Mouse (Mus musculus): ENCODE measurements around the gene Gm49396. TPM values are rescaled to one million over a fixed set of nuclear protein-coding genes. Genes with fewer than 3 reads are reported as not detected.

The Gm49396 gene
- total RNA-seq, 2 experiments from 2014 or later, result 1.4 to 1.9 TPM

DNA sequence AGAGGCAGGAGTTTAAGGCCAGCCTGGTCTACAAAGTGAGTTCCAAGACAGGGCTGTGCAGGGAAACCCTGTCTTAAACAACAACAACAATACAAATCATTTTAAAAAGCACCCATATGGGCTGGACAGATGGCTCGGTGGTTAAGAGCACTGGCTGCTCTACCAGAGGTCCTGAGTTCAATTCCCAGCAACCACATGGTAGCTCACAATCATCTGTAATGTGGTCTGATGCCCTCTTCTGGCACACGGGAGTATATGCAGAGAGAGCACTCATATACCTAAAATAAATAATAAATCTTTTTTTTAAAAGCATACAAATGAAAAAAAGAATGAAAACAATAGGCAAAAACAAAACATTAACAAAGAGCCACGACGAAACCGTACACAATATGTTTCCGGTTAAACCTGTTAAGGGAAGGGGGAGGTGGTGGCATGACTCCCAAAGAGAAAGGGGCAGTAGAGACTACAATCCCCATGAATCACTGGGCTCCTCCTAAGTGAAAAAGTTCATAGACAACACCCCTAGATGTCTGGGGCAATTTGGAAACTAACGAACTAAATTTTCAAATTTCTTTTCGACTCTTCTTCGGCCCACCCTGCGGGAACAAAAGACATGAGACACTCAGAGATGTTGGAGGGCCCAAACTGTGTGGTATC is 11.6 kb upstream of the Gm49396 start:
- intact Hi-C loops (cut with DNase I), result no loop called here

DNA sequence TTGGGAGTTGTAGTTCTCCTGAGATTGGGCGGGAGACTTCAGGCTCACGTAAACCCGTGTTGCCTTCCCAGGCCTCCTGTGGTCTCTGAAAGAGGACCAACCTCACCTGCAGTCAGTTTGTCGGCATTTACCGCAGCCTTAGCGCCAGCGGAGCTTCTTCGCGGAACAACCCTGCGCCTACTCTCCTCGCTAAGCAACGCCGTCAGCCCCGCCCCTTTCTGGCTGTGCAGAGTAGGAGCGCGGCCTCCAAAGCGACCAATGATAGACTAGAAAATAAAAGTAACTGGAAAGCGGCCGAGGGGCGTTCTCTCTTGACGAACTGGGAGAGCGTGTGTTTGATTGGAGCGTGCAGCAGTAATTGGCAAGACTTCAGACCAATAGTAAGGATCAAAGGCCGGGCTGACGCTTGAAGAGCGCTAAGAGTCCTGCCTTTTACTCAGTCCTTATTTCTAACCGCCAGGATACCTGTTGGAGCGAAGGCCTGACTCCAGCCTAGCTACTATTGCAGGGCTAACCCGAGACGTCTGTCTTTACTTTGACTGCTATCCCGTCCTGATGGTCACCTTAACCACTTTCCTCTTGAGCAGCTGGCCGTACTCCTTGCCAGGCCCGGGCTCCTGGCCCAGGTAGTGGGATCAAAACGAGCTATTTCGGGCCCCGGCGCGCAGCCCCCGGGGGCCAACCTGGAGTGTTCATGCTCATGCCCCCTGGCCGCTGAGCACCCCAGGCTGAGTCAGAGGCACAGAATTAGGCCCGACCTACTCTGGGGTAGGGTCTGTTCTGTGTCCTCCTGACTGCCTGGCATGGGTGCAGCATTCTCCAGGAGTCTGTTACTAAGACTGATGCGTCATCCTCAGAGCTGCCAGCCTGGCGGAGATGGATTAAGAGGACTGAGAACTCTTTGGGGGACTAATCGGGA is 10.8 kb upstream of the Gm49396 start, which contains the start of the genes Hspb6 and Proser3:
TSS of gene Hspb6 (plus strand) at position 77 of the 919 bp plus-strand sequence.
TSS of gene Proser3 (minus strand) at position 198 of the 919 bp plus-strand sequence.
- peak; percentile 95 for DNase-seq (ENCODE audit: low spot score)
- intact Hi-C loops (cut with DNase I), result no loop called here

More for the DNA sequence above, 11.6 kb upstream of the Gm49396 start:
- DNase-seq (ENCODE audit: low spot score), result no peak

- intact Hi-C loops (cut with DNase I), result no loop called here
Observed at GRCm38 (mm10) chr7:30553021-30553589, 10.0 kb upstream of the Gm49396 start.

DNA sequence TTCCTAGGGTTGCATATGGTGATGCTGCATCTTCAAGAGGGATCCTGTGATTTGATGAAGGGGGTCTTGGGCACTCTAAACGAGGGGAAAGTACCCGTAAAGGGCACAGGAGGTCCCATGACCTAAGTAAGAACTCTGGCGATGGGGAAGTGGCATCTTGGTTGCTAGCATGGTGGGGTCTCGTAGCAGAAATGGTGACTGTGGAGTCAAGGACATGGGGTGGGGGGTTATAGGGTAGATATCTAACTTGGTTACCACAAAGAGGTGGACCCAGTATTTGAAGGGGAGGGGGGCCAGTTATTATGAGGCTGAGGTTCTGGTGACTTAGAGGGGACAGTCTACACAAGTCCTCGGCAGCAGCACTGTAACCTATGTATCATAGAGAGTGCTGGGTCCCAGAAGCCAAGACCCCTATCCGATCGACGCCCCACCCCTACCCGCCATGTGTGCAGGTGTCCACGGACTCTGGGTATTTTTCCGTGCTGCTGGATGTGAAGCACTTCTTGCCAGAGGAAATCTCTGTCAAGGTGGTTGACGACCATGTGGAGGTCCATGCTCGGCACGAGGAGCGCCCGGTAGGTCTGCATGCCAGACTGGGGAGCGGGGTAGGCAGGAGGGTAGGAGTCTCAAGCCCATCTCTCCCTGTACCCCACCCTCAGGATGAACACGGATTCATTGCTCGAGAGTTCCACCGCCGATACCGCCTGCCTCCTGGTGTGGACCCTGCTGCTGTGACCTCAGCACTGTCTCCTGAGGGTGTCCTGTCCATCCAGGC is 9.1 kb upstream of the Gm49396 start:
- no peak for DNase-seq (ENCODE audit: low spot score)

More at GRCm38 (mm10) chr7:30553021-30553589, 10.0 kb upstream of the Gm49396 start:
- peak; percentile 44 for DNase-seq (ENCODE audit: low spot score)

GRCm38 (mm10) chr7:30556894-30557536 is 6.1 kb upstream of the Gm49396 start:
- no peak for DNase-seq (ENCODE audit: low spot score)
- intact Hi-C loops (cut with DNase I), result no loop called here

More for the DNA sequence above, 9.1 kb upstream of the Gm49396 start:
- intact Hi-C loops (cut with DNase I), result no loop called here

DNA sequence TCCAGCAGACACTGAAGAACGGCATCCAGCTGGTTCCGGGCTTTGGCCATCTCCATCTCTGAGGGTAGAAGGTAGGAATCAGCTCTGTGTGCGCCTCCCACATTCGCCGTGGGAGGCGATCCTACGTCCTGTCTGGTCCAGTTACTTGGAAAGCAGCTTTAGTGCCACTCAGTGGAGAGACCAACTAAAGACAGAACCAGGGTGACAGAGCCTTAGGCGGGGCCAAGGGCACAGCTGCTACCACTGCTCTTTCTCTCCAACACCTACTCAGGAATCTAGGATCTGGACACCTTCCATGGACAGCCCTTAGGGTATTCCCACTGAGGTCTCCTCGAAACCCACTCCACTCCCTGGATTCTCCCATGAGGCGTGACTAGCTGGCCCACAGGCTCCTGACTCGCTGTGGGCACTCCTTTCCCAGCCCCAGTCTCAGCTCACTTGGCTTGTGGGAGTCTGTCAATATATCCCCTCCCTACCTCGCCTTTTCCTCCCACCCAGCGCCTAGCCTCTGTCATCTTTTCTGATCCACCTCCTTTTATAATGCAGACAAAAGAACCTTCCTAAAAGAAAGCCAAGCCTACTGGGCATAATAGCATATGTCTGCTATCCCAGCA is 5.1 kb upstream of the Gm49396 start:
- intact Hi-C loops (cut with DNase I), result no loop called here
- DNase-seq (ENCODE audit: low spot score), result no peak

- DNase-seq (ENCODE audit: low spot score), result no peak
- intact Hi-C loops (cut with DNase I), result no loop called here
Observed at GRCm38 (mm10) chr7:30558656-30559442, 4.3 kb upstream of the Gm49396 start.

GRCm38 (mm10) chr7:30559443-30559954 is 3.6 kb upstream of the Gm49396 start, which contains the start of gene Lin37:
Gene Lin37, minus strand, starts transcription at chr7:30559838.
- intact Hi-C loops (cut with DNase I), result no loop called here
- peak; percentile 98 for DNase-seq (ENCODE audit: low spot score)

DNA sequence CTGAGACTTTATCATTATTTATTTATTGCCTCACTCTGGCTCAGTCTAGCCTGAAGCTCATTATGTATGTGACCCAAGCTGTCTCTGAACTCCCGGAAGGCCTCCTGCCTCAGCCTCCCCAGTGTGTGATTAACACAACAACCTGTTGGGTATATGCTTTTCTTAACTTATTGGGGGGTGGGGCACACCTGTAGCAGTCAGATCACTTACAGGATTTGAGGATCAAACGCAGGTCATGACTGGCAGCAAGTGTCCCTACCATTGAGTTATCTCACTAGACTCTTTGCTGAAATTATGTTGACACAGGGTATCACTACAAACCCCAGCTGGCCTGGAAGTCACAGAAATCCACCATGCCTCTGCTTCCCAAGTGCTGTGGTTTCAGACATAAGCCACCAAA is 2.8 kb upstream of the Gm49396 start:
- DNase-seq (ENCODE audit: low spot score), result no peak
- intact Hi-C loops (cut with DNase I), result no loop called here

DNA sequence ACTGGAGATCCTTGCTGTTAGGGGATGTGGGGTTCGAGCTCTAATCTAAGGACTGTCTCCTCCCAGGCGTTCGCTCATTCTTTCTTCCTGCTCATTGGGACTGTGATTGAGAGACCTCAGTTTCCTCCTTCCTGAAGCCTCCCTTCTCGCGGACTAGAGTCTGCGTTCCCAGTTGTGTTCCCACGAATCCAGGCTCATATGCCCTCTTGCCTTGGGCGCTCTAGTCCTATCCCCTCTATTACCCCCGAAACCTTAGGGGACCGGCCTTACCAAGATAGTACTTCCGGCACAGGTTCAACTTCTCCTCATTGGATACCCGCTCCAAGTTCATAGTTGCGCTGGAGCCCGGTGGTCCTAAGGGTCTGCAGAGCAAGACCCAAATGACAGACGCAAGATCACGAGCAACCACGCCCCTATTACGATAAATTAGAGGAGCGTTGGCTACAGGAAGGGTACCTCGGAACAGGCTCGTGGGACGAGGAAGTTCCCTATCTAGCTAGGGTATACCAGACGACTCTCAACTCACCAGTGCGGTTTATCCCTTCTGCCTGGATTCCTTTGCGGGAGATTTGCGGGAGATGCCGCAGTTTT is 523 bp upstream of the Gm49396 start:
- DNase-seq (ENCODE audit: low spot score), result no peak
- intact Hi-C loops (cut with DNase I), result no loop called here

- intact Hi-C loops (cut with DNase I), result no loop called here
- no peak for DNase-seq (ENCODE audit: low spot score)
Observed at GRCm38 (mm10) chr7:30563906-30564280, 749 bp downstream of the Gm49396 start.

- no peak for DNase-seq (ENCODE audit: low spot score)
- intact Hi-C loops (cut with DNase I), result loop anchor here (1.0 kb wide), 1 partner anchor 21 kb away; no protein-coding TSS in a partner anchor
Observed at GRCm38 (mm10) chr7:30564970-30565571, 1.9 kb downstream of the Gm49396 start, which contains the start of gene Igflr1. Gene Igflr1, plus strand, starts transcription at chr7:30565427.

GRCm38 (mm10) chr7:30566033-30566432 is 2.9 kb downstream of the Gm49396 start:
- no peak for DNase-seq (ENCODE audit: low spot score)
- intact Hi-C loops (cut with DNase I), result no loop called here

GRCm38 (mm10) chr7:30567555-30567954 is 4.4 kb downstream of the Gm49396 start:
- DNase-seq (ENCODE audit: low spot score), result no peak
- intact Hi-C loops (cut with DNase I), result no loop called here

DNA sequence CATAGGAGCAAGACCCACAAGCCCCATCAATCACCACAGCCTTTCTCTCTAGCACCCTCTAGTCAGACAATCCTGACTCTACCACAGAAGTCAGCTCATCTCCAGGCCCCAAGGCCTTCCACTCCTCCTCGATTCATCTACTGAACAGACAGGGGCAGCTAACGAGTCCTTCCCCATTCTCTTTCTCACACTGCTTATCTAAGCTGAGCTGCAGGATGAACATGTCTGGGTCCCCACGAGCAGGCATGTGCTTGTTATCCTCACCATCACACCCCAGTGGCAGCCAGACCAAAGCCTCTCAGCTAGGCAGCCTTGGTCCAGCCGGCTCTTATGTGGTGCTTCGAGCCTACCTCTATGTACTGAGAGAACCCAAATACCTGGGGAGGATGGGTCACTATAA is 9.2 kb downstream of the Gm49396 start:
- no peak for DNase-seq (ENCODE audit: low spot score)
- intact Hi-C loops (cut with DNase I), result no loop called here

DNA sequence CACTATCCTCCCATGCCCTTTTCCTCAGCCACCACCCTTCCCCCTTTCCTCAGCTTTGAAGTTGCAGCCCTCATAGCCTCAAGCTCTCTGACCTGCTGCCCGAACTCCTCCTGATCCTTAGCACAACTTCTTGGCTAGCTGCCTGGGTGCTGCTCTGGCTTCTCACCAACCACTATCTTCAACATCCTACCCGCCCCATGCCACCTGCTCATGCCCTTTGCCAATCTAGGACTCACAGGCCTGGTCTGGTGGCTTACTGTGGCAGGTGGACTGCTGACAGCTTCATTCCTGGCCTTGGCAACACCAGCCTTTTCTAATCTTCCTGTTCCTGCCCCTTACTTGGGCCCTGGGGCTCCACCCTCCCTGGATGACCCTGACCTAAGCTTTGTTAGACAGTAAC is 9.8 kb downstream of the Gm49396 start:
- no peak for DNase-seq (ENCODE audit: low spot score)
- intact Hi-C loops (cut with DNase I), result no loop called here

GRCm38 (mm10) chr7:30579950-30580349 is 16.8 kb downstream of the Gm49396 start:
- intact Hi-C loops (cut with DNase I), result loop anchor here (10.0 kb wide), 1 partner anchor 375 kb away; the partner anchor contains the start of gene Usf2
- no peak for DNase-seq (ENCODE audit: low spot score)
